Mouse (Mus musculus): Measurements from ENCODE around the gene 2010109A12Rik.

Gene 2010109A12Rik

DNA sequence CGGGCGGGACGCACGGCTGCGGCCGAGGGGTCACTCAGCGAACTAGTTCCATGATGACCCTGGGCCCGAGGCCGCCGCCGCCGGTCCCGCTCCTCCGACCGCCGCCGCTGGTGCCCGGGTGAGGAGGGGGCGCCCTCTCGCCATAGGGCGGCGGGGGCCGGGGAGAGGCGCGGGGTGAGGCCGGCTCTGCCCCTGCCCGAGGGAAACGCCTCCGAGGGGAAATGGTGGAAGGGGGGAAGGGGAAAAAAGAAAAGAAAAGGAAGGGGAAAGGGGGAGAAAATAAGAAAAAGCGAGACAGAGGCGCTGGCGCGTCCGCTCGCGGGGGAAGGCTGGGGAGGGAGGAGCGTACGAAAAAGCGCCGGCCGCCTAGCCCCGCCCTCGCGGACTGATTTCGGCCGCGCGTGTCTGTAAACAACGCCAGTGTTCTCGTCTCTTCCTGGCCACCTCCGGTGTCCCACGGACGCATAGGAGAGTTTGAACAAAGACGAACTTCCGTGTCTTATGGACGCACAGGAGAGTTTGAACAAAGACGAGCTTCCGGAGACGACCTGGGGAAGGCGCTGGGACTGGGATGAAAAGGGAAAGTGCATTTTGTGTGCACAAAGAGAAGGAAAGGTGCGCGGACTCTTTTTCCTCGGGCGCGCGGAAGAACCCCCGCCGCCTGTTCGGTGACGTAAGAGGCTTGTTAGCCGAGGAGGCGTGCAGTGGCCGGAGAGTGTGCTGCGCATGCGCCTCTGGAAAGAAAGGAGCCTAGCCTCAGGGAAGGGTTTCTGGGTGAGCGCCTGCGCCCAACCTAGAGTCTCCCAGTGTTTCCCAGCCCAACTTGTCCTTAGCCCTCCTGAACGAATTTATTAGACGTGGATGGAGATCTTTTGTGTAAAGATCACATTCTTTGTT is at the start of gene 2010109A12Rik, which contains the start of gene Ccni:
Gene 2010109A12Rik, plus strand, starts transcription at position 410 of the 897 bp plus-strand sequence.
Gene Ccni, minus strand, starts transcription at position 387 of the 897 bp plus-strand sequence.
- peak; percentile 91 for DNase-seq (ENCODE audit: low spot score)

DNA sequence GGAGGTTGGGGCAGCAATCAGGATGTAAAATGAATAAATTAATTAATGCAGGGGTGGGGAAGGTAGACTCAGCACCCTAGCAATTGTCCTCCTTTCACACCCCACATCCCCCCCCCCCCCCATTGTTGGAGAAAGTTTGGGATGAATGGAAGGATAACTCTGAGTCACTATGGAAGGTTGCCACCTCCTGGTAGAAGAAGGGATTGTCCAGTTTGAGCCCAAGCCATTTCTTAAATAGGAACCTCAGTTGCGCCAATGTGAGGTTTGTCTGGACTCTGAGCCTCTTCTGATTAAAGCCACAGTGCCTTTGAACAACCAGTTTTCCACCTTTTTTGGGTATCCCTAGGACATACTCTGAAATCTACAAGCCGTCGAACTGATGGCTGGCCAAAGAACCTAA is 42.8 kb upstream of the 2010109A12Rik start:
- DNase-seq (ENCODE audit: low spot score): no peak

DNA sequence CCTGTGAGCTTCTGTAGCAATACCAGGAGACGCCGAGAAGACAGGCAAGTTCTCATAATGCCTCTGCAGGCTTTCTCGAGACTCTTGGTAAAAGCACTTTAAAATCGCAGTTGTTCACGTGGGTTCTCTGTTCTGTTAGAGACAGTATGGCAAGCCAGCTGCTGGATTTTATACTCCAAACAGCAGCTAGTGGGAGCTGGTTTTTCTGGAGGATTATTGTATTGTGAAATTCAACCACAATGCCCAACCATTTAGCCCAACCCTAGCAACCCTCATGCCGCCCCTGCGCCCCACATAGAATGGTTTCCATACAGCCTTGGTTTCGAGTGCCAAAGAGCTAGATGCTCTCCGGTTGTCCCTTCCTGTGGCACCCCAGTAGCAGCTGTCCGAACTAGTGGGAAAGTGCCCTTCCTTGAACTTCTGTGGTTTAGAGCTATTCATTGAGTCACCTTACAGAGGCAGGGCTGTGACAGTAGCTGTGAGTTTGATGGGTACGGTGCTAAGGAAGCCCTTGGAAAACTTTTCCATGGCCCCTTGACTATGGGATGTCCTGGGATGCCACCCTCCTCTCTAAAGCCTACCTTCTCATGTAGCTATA is 38.3 kb upstream of the 2010109A12Rik start:
- no peak for DNase-seq (ENCODE audit: low spot score)

DNA sequence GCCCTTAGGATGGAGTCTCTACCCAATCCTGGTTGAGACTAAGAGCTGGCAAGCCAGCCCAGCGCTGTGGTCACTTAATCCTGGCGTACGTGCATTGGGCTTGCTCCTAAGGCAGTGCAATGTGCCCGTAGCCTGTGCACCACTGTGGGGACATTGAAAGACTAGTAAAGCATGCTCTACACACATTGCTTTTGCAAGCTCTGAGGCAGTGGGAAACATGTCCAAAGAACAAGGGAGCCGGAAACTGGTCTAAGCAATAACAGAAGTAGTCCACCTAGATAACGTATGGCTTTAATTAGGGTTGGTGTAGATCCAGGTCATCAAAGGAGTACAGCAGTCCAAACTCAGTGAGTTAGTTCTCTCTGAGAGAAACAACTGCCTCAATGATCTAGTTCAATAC is 37.7 kb upstream of the 2010109A12Rik start:
- DNase-seq (ENCODE audit: low spot score): no peak

DNA sequence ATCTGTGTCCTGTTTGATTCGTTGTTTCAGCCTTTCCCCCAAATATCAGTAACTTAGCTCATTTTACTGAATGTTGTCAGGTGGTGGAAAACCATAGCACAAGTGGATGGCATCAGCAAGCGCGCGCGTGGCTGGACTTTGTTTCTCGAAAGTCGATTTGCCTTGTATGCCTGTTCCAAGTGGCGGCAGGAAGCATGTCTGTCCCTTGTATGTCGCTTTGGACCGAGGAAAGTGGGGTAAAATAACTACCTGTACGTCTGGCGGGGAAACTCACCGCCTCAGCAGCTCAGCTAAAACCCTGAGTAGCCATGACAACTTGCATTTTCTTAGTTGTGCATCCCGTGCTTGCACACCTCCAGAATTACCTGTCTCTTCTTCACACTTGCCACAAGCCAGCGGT is 34.9 kb upstream of the 2010109A12Rik start:
- no peak for DNase-seq (ENCODE audit: low spot score)

DNA sequence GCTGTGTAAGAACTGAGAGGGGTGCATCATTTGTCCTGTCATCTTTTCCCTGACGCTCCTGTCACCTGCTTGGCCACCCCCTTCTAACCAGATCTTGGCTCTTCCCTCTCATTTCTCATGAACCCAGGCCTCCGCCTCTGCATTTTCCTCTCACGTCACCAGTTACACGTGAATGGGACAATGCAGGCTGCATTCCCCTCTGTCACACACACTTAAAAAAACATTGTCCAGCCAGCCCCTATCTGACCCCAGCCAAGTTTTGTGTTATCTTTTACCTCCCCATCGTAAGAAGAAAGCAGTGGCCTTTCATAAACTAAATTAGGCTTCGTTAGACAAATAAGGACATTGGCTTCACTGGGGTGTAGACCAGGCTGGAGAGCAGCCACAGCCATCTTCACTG is 33.8 kb upstream of the 2010109A12Rik start:
- no peak for DNase-seq (ENCODE audit: low spot score)

DNA sequence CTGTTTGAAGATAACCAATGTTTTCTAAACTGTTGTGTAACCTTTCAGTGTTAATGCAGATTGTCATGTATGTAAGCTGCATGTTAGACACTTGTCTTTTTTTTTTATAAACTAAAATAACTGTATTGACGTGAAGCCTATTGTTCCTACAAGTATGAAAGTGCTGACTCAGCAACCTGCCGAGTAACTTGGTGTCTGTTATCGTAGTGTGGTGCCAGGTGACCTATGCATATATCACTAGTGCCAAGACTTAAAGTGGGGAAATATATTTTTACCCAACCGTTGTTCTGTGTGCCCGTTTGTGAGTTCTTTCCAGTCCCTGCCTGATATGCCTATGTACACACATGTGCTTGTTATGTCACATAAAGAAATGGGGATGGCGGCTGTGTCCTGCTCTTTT is 31.6 kb upstream of the 2010109A12Rik start:
- DNase-seq (ENCODE audit: low spot score): no peak

DNA sequence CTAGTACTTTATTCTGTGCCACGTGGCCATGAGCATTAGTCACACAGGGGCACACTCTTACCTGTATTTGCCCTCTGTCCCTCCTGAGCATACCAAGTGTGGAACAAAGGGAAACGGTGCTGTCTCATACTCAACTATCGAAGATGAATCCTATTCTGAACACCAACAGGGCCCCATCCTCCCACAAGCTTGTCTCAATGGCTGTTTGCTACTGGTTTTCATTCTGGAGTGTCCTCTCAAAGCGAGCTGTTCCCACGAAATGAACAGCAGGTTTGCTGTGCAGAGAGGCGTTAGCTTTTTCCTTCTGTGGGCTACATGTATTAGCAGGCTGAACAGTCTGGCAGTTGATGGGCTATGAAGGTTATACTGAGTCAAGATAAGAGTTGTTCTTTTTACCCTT is 27.7 kb upstream of the 2010109A12Rik start:
- no peak for DNase-seq (ENCODE audit: low spot score)

DNA sequence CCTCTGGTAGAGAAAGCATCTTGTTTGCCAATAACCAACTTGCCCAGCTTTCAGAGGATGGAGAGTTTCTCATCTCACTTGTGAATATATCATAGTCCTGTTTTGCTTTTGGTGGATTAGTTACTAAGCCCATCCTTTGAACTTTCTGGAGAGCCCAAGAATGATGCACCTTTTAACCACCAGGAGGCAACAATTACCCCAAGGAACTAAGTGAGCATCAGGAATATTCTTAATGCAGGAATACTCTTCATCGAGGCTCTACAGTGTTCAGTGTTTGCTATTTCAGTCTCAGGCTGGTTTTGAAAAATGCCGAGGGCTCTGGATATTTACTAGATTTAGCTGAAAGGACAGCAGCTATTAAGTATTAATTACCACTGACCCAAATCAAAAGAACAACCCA is 26.1 kb upstream of the 2010109A12Rik start:
- DNase-seq (ENCODE audit: low spot score): no peak

DNA sequence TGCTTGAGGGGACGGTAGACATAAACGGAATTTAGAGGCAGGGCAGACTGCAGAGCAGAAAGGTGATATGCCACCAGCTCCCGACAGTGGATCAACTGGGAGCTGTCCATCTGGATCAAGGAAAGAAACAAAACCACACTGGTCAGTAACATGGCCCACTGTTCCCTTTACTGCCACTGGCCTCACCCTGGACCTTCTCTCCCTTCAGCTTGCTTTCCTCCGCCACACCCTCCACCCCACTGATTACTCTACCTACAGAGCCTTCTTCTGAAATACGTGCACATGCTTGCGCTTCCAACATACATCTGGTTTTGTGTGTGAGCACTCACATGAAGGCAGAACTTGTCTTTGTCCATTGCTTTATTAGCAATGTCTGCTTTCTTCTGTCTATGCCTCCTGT is 23.0 kb upstream of the 2010109A12Rik start:
- no peak for DNase-seq (ENCODE audit: low spot score)

DNA sequence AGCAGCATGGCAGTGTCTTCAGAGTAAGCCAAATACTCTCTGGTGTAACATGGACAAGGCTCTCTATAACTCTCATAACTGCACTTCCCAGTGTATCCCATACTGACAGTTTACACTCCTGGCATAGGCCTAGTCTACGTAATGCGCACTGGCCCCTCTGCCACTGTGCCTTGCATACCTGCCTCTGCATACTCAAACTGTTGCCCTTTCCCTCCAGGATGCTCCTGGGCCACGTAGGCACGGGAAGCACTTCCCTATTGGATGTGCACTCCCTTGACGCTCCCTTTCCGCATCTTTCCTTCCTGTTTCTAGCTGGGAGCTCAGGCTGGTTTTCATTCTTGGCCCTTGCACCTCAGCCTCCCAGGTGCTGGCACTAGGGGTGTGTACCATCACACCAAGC is 21.8 kb upstream of the 2010109A12Rik start:
- no peak for DNase-seq (ENCODE audit: low spot score)

DNA sequence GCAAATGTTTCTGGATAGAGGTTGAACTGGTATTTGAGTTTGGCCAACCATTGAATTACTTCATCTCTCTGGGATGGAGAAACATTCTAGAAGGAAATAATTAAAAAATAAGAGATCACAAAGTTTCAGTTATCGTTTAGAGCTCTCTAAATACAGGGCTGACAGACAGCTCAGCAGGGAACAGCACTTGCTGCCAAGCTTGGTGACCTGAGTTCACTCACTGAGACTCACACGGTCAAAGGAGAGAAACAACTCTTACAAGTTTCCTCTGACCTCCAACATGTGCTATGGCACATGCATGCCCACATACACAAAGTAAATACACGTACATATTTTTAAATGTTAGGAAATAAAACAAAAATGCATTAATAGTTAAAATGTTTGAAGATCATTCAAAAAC is 16.7 kb upstream of the 2010109A12Rik start:
- no peak for DNase-seq (ENCODE audit: low spot score)

DNA sequence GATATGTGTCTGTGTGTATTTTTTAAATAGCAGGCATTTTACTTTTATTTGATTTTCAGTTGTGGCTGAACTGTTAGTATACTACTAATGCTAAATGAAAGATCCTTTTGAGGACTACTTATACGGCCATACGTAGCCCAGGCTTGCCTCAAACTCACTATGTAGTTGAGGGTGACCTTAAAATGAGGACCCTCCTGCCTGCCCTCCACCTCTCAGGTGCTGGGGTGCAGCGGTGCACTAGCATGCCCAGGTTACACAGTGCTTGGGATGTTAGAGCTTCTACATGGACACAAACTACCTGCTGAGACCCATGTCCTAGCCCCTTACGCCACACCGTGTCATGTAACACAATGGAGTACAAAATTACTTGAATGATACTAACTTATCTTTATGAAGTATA is 15.9 kb upstream of the 2010109A12Rik start:
- no peak for DNase-seq (ENCODE audit: low spot score)

DNA sequence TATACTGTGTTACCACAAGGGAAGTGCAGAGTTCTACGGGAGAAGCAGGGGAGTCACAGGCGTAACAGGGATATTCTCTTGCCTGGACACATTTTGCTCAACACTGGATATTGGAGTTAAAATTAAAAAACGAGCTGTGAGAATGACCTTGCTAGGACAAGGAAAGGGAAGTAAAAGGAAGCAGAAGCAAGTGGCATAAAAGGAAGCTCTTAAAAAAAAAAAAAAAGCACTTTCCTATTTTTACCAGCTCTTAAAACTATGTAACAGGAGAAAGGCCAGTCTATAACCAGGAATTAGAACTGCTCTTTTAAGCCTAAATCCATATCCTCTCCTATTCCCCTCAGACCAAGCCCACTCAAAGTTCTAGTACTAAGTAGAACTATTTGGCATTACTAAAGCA is 8.1 kb upstream of the 2010109A12Rik start:
- DNase-seq (ENCODE audit: low spot score): no peak

DNA sequence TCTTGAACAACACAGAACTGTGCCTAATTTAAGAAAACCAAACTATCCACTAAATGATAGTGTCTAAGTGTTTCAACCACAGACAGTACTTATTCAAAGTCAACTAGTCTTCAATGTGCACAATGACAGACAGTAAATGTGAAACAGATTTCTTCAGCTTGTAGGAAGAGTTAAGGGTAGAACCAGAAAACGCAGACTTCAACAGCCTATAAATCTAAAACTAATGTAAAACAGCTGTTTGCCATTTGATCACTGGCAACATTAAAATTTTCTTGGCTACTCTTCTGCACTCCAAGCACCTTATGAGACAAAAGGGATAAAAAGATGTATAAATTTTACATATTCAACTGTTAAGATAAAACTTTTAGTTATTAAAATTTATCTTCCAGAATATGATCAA is 5.1 kb upstream of the 2010109A12Rik start:
- DNase-seq (ENCODE audit: low spot score): no peak

DNA sequence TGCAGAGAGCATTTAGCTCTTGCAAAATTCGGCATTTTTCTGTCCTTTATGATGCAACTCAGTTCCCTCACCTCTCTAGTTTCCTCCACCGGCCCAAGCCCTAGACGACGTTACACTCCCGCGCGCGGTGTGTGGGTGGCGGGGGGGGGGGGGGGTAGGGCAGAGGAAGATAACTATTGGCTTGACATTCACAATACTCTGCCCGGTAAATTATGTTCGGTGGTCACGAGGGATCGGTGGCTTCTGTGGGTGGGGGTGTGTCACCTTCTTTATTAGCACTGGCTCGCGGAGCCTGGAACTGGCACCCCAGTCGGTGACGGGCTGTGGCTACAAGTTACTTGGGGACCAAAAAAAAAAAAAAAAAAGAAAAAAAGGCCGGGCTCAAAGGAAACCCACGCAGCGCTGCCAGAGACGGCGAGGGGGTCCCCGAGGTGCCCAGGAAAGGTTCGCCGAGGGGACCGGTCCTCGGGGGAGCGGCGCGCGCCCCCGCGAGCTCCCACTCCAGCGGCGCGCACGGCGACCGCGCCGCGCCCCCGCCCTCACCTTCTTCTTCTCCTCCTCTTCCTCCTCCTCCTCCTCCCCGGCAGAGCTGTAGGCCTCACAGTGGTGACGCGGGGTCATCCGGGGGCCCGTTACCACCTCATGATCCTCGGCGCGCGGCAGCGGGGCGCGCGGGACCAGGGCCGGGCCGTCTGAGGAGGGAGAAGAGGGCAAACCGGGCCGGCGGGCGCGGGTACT is 778 bp upstream of the 2010109A12Rik start:
- DNase-seq (ENCODE audit: low spot score): peak; percentile 9

DNA sequence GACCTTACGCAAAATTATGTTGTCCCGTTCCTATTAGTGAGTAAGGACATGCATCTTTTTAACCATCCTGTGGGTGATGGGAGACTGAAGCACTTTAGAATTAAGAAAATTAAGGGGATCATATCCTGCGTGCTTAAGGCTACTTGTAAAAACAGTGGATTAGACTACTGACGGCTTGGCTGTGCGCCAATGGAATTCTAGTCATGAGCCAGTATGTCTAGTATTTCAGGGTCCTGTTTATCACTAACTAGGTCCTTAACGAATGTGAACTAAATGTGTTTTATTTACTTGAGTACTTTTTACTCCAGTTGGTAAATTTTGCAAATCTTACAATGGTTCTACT is 659 bp downstream of the 2010109A12Rik start:
- DNase-seq (ENCODE audit: low spot score): no peak

DNA sequence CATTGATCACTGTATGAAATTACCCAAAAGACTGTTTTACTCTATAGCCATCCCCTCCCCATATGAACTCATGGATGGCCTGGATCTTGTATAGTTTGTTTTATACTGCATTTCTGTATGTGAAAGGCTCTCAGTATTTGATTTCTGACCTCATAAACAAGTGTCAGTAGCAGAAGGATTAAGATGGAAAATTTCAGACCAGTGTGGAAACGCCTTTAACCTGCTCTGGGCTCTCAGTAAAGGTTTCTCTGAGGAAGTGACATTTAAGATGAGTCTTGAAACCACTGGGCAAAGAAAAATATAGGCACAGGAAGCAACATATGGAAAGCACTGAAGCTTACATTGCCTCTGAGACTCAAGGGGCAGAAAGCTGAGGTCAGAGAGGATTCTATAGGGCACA is 1.2 kb downstream of the 2010109A12Rik start:
- no peak for DNase-seq (ENCODE audit: low spot score)

DNA sequence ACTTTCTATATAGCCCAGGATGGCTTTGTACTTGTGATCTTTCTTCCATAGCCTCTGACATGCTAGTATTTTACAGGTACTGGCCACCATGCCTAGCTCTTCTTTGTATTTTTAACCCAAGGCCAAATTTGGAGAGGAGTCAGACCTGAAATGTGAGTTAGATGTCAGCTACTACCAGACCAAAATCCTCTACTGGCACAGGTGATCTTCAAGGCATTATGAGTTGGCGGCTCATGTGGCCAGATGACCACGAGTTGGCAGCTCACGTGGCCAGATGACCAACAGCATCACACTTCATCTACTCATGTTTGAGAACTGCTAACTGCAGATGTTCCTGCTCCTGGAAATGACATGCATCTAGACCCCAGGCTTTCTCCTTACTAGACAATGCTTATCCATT is 12.1 kb downstream of the 2010109A12Rik start:
- DNase-seq (ENCODE audit: low spot score): no peak

DNA sequence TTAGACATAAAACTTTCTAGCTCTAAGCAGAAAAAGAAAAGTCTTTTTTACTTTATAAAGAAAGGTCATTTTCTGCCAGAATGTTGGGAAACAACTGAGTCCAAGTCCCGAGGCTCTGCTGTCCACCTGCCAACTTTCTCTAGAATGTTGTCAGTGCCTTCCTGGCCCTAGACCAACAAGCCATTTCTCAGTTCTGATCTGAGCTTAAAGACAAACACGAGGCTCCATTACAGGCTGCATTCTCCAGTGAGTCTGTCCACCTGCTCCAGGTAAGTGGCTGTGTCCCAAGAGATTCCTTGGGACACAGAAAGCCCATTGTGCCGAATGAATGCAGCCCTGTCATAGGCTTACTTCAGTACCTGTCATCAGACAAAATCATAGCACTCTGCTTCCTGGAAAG is 15.3 kb downstream of the 2010109A12Rik start:
- DNase-seq (ENCODE audit: low spot score): no peak

DNA sequence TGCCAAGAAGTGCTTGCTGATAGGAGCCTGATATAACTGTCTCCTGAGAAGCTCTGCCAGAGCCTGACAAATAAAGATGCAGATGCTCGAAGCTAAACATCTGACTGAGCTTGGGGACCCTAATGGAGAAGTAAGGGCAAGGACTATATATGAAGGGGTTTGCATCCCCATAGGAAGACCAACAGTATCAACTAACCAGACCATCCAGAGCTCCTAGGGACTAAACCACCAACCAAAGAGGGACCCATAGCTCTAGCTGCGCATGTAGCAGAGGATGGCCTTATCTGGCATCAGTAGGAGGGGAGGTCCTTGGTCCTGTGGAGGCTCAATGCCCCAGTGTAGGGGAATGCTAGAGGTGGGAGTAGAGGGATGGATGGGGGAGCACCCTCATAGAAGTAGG is 18.2 kb downstream of the 2010109A12Rik start:
- no peak for DNase-seq (ENCODE audit: low spot score)

DNA sequence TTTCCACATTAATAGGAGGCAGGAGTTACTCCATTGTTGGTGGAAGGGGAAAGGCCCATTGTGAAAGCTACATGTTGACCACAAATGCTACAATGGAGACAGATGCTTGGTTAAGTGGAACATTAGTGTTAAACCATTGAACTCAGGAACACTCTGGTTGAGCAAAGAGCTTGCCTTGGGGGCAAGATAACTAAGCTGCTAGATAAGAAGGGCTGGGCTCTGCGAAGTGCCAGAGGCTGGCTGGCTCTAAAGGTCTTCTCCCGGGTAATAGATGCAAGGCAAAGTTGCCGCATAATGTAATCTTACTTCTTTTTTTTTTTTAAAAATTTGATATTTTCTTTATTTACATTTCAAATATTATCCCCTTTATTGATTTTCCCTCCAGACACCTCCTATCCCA is 20.8 kb downstream of the 2010109A12Rik start:
- no peak for DNase-seq (ENCODE audit: low spot score)

DNA sequence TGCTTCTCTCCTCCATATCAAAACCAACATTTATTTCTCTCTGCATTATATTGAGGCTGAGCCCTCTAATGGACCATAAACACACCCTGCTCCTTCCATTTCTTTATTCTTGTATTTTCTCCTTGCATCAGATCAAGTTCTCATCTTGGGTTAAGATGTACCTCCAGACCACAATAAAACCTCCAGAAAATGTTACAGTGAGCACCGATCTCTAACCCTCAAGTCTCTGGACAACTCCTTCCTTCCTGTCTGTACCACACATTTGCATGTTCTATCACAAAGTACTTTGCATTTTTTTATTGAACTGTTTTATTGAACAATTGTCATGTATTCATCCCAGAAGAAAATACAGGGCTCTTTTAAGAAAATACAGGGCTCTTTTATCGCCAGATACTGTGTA is 23.2 kb downstream of the 2010109A12Rik start:
- no peak for DNase-seq (ENCODE audit: low spot score)
